Mouse (Mus musculus): ENCODE measurements around the gene Calcoco1.

Gene Calcoco1

DNA sequence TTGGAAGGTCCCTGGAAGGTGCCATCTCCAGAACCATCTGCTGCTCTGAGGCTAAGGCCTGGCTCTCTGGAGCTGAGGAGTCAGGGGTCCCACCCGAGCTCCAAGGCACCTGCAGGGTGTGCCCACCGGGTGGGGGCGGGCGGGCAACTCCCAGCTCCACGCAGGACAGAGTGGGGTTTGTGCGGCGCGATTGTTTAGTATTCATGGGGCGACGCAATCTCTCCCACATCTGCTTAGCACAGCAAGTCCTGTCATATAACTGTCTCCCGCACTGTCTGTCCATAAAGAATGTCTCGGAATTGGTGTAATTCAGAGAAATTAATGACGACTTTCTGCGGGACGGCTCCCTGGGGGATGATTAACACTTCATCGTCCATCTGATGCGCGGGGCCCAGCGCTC is 15.1 kb upstream of the Calcoco1 start:
- DNase-seq (ENCODE audit: low spot score in 2 of 2) = no peak

- peak; percentile 76 to 84 for DNase-seq (ENCODE audit: low spot score in 2 of 2)
These were observed 14.4 kb upstream of the Calcoco1 start for GRCm38 (mm10) chr15:102736127-102736944.

GRCm38 (mm10) chr15:102735031-102735430 is 13.1 kb upstream of the Calcoco1 start:
- peak; percentile 45 to 46 for DNase-seq (ENCODE audit: low spot score in 2 of 2)

DNA sequence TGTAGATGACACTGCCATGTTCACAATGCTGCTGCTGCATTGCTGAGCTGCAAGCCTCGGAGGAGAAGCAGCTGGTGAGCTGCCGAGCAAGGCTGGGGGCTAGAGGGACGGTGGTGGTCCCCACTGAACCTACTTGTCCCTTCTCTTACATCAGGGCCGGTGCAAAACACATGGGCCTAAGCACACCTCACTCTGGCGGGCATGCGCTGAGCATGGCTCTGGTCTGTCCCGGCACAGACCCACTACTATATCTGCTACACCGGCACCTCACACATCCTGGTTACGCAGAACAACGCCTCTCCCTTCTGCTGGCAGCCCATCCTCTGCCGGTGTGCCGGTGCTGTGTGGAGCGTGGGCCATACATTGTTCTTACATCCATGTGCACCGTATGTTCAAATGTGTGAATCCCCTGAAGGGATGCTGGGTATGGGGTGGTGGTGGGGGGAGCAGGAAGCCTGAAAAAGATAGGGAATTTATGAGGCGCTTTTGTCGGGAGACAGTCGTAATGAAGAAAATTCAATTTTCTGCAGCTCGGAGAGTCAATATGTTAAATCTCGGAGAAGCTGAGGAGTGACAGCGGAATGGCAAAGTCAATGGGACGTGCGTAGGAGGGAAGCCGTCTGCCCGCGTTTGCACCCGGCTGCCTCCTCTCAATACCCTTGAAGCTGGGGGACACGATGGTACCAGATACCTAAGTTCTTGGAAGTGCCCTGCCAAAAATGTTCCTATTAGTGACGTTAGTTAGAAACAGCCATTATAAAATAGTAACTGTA is 12.0 kb upstream of the Calcoco1 start:
- peak; percentile 37 to 54 for DNase-seq (ENCODE audit: low spot score in 2 of 2)

DNA sequence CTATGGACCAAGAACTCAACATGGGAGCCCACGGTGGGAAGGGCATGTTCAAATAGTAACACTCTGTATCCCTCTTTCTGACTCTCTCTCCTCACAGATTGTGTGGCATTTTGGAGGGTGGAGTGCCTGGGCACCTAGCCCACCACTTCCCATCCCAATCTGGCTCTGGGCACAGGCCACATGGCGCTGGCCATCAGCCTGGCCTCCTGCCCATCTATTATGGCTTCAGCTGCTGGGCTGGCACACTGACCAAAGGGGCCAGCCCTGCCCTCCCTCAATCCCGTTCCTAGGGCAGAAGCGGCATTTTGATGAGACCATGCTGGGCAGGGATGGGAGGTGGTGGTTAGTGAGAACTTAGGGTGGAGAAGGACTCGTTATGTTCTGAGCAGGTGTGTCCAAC is 11.3 kb upstream of the Calcoco1 start:
- DNase-seq (ENCODE audit: low spot score in 2 of 2) = peak; percentile 73 to 81

GRCm38 (mm10) chr15:102732406-102732805 is 10.4 kb upstream of the Calcoco1 start:
- peak; percentile 62 to 64 for DNase-seq (ENCODE audit: low spot score in 2 of 2)

DNA sequence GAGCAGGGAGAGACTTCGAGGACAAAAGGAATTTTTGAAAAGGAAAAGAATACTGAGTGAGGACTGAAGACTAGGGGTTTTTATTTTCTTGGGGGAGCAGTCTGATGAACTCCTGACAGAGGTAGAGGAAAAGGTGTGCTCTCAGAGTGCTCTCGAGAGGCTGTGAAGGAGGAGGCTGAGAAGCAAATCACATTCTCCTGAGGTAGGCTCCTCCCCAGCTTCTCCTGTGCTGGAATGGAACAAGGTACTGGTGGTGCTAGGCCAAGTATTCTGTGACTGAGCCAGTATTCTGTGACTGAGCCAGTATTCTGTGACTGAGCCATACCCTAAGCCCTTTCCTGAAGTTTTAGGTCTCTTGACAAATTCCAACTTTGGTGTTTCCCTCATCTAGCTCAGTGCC is 6.0 kb upstream of the Calcoco1 start:
- no peak for DNase-seq (ENCODE audit: low spot score in 2 of 2)

- DNase-seq (ENCODE audit: low spot score in 2 of 2) = no peak
These were observed 1.6 kb upstream of the Calcoco1 start for GRCm38 (mm10) chr15:102723358-102724135.

GRCm38 (mm10) chr15:102722500-102722931 is 538 bp upstream of the Calcoco1 start:
- no peak for DNase-seq (ENCODE audit: low spot score in 2 of 2)

- DNase-seq (ENCODE audit: low spot score in 2 of 2) = no peak
These were observed 721 bp downstream of the Calcoco1 start for GRCm38 (mm10) chr15:102721016-102721898.

DNA sequence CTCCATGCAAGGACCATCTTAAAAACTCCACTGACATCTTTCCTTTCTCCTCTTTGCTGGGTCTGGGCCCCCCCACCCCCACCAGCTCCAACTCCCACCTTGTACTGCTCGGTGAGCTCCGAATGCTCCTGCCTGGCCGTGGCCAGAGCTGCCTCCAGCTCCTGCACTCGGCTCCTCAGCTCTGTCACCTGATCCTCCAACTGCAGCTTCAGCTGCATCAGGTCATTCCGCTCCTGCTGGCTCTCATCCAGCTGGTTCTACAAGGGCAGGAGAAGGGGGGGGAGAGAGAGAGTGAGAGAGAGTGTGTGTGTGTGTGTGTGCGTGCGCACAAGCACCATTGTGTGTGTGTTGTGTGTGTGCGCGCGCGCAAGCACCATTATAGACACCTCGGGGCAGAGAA is 5.8 kb downstream of the Calcoco1 start:
- no peak for DNase-seq (ENCODE audit: low spot score in 2 of 2)

GRCm38 (mm10) chr15:102707736-102708269 is 14.2 kb downstream of the Calcoco1 start:
- DNase-seq (ENCODE audit: low spot score in 2 of 2) = no peak

GRCm38 (mm10) chr15:102705923-102706503 is 16.0 kb downstream of the Calcoco1 start:
- DNase-seq (ENCODE audit: low spot score in 2 of 2) = no peak

DNA sequence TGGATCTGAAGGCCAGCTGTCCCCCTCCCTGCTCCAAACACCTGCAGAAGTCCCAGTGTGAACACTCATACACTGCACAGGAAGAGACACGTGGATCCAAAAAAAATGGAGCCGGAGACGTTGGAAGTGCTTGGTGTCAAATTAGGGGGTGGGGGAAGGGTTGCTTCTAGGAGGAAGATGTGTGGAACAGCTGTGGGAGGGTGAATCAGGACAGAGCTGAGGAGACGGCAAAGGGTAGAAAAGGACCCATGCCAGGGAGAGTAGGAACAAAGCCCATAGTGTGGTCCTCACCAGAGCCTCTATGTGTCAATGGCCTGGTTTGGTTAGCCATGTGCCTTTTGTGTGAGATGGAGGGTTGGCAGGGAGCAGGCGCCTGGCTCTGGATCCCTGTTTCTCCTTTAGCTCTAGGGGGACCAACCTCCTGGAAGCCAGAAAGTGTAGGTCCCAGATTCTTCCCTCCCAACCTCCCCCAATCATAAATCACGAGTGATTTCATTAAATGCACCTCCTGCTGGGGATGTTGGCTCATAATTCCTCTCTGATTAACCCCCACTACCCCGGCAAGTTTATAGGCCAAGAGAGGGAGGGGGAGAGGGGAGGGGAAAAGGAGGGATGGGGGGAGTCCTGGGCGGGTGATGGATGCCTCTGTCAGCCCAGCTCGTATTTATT is 16.6 kb downstream of the Calcoco1 start:
- peak; percentile 62 to 65 for DNase-seq (ENCODE audit: low spot score in 2 of 2)

- DNase-seq (ENCODE audit: low spot score in 2 of 2) = peak in 1 of 2 experiments; percentile 43
These were observed 17.2 kb downstream of the Calcoco1 start for GRCm38 (mm10) chr15:102704806-102705205.

GRCm38 (mm10) chr15:102702972-102703371 is 19.0 kb downstream of the Calcoco1 start:
- no peak for DNase-seq (ENCODE audit: low spot score in 2 of 2)

DNA sequence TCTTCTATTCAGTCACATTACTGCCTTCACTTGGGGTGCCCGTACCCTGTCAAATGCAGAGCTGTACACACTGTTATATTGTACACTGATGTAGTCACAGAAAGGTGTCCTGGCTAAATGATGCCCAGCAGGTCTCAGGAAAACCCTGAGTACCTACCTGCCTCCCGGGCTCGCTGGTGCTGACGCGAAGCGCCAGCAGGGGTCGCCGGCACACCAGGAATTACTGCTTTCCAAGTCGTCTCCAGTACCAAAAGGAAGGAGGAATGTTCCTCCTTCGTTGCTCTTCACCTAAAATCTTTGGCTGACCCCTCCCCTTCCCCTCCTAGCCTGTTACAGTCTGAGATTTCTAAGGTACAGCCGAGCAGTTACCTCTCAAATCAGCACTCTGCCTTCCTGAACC is 23.8 kb downstream of the Calcoco1 start:
- peak; percentile 86 to 92 for DNase-seq (ENCODE audit: low spot score in 2 of 2)

- DNase-seq (ENCODE audit: low spot score in 2 of 2) = no peak
These were observed 25.1 kb downstream of the Calcoco1 start for GRCm38 (mm10) chr15:102696899-102697298.

- peak; percentile 91 to 94 for DNase-seq (ENCODE audit: low spot score in 2 of 2)
These were observed 28.4 kb downstream of the Calcoco1 start for GRCm38 (mm10) chr15:102693600-102693999.

DNA sequence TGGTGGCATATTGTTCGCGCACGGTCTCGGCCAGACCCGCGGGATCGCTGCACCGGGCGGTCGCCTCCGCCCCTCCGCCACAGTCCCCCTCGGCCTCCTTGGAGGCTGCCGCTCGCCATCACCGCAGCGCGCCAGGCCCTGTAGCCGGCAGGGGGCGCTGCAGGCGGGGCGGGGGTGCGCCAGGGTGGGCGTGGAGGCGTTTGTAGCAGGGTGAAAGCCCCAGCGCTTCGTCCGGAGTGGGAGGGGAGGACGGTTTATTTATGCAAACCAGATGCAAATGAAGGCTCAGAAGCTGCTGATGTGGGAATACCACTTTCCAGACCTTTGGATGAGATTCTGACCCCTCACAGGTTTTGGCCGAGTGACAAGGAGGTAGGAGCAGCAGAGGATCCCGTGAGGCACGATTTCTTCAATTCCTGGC is 29.0 kb downstream of the Calcoco1 start:
- DNase-seq (ENCODE audit: low spot score in 2 of 2) = peak; percentile 85 to 87

Data from right cerebral cortex, postnatal 10 days (tissue).